Mouse (Mus musculus) layer of hippocampus, adult 9-11 months (tissue): ENCODE measurements around the gene Serpinb9b.
A peak's percentile ranks its signal among the peaks of the same experiment; 100 is the strongest.

Source experiments
- DNase-seq: peaks from one replicate; pipeline ENCODE4 v3.0.0; 2022

The Serpinb9b gene

DNA sequence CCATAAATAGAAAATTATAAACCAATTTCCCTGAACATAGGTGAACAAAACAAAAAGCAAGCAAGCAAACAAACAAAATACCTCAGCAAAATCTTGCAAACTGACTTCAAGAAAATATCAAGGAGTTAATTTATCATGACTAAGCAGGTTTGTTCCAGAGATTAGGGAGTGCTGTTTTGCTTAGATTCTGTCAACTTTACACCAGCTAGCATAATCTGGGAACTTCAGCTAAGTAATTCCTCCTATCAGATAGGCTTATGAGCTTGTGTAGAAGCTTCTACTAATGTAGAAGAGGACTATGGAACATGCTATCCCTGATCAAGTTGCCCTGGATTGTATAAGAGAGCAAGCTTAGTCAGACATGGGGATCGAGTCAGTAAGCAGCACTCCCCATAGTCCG lies 20.0 kb downstream of the Serpinb9b start:
- no peak for DNase-seq

DNA sequence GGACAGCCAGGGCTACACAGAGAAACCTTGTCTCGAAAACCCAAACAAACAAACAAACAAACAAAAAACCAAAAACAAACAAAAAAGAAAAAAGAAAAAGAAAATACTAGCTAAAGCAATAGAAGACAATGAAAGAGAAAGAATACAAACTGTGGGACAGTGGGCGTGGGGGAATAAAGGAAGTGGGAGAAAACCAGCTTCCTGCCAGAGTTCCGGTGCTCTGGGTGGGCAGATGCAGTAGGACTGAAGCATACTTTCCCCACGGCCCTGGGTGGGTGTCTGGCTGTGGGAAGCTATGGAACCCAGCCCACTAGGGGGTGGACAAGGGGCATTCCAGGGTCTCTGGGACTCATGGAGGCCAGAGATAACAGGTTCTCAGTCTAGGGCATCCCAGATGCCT lies 21.0 kb downstream of the Serpinb9b start:
- DNase-seq: no peak

DNA sequence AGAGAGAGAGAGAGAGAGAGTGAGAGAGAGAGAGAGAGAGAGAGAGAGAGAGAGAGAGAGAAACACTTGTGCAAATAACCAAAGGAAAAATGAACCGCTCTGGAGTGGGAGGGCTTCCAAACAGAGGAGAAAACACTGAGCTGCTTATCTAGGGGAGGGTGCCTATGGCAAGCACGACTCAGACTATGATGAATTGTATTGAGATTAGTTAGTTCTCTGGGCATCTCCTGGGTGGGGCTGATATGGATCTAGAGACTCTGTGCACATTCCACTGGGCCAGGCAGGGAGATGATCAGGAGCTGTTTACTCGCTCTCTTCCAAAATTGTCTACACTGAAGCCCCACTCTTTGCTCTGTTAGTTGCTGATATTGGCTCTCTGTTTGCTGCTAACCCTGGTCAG lies 24.5 kb downstream of the Serpinb9b start:
- DNase-seq: no peak

DNA sequence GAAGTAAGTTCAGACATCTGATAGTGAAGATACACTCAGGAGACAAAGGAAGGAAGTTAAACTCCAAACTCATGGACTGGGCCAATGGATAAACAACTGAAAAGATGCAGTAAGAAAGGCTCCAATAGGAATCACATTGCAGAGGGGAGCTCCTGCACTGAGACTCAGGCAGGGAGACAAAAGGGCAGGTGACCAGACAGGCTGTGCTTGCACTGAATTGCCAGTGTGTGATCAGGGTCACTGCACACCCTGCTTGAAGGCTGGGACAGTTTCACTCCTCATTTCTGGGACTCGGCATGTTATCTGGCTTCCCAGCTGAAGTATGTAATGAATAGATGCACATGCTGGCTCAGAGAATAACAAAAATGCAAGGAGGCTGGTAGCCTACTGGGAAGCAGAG lies 35.8 kb downstream of the Serpinb9b start:
- DNase-seq: no peak

DNA sequence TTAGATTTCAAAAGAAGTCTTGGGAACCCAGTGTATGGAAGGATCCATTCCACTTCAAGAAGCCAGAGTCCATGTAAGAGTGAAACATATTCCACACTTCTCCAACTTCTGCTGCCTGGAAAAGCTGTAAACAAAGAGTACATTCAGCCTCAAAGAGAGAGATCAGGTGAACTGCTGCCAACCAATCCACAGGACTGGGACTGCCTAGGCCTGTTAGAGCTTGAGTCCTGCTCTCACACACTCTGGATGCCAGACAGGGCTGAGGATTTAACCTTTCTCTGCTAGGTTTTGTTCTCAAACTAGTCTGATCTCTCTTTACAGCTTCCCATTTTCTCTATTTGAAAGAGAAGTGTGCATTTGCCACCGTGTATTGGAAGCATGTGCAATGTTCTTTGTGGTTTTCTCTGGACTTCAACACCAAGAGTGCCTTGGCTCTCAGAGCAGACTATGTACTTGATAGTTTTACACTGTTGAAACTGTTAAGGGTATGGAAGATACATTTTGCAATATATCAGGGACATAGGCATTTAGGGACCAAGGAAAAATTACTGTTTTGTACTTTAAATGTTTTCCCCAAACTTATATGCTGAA lies 40.3 kb downstream of the Serpinb9b start:
- DNase-seq: no peak

DNA sequence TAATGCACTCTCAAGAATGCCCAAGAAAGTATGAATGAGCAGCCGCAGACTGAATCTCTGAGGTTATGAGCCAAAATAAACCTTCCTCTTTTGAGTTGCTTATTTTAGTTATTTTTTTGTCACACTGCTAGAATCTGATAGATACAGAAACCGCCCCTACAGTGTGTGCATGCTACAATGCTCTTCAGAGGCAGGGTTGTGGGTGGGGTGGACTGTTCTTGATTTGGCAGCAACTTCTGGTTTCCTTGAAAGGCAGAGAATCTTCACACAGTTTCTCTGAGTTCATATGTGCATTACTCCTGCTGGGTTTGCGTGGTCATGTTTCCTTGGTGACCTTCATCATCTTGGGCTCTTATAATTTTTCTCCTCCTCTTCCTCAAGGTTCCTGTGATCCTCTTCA lies 40.9 kb downstream of the Serpinb9b start:
- no peak for DNase-seq

DNA sequence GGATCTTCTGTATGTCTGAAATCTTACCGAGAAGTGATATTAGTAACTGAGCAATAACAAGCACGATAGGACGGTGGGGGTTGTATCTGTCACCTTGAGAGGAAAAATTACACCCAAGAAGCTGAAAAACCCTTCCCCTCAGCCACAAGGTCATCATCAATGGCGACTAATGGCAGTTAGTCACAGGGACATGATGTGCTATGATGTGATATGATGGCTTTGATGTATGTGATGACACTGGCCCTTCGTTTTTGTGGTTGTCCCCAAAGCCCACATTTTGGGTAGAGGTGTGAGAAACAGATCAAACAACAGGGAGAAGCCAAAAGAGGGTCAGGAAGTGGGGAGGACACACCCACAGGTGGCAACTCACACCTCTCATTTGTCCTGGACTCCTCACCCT lies 44.6 kb downstream of the Serpinb9b start:
- DNase-seq: no peak

DNA sequence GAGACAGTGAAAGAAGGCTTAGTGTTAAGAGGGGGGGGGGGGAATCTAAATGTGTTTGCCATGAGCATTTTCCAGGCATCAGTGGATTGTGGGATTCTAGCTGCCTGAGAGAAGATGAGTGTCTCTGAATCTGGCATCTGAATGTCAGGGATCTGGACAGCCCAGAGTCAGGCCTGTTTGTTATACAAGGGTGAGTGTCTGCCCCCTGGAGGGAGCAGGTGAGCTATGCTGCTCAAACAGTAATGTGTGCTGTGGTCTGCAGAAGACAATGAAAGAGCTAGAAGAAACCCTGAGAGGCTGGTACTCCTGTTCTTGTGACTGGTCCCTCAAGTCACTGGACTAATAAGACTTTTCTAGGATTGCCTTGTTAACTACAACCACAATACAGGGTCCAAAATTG lies 46.8 kb downstream of the Serpinb9b start:
- no peak for DNase-seq

DNA sequence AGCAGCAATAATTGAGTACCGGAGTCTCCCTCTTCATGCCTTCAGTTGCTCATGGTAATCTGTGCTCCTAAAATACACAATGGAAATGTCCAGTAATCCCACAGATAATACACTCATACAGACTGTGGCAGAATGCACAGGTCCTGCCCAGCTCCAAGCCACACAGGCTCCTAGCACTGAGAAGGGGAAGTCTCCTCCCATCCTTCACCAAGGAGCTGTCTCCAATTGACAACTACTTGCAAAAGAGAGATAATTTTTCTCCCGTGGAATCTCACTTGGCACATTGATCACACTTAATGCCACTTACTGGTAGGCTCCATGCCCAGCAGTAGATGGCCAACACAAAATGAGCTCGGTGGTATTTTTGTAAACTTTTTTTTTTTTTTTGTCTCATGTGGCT lies 49.0 kb downstream of the Serpinb9b start:
- no peak for DNase-seq

DNA sequence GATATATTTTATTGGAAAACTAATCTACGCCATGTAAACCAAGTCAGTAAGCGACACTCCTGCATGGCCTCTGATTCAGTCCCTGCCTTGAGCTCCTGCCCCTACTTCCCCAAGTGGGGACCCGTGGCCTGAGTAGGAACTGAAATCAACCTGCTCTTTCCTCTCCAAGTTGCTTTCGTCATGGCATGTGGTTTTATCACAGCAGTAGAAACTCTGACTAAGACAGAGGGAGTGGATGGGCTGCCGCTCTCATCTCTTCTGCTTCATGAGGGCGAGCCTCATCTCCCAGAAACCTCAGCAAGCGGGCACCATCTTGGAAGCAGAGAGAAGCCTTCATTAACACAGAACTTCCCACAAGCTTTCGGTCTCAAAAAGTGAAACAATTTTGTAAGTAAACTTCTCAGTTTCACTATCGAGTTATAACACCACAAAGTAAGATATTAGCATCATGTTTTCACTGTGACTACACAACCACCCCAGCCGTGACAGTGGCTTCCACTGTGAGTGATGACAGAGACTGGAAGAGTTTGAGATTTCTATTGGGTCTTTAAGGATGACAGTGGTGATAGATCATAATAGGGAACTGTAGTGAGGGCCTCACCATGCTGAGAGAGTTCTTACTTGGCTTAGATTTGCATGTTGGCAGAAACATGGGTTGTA lies 49.9 kb downstream of the Serpinb9b start:
- DNase-seq: no peak

DNA sequence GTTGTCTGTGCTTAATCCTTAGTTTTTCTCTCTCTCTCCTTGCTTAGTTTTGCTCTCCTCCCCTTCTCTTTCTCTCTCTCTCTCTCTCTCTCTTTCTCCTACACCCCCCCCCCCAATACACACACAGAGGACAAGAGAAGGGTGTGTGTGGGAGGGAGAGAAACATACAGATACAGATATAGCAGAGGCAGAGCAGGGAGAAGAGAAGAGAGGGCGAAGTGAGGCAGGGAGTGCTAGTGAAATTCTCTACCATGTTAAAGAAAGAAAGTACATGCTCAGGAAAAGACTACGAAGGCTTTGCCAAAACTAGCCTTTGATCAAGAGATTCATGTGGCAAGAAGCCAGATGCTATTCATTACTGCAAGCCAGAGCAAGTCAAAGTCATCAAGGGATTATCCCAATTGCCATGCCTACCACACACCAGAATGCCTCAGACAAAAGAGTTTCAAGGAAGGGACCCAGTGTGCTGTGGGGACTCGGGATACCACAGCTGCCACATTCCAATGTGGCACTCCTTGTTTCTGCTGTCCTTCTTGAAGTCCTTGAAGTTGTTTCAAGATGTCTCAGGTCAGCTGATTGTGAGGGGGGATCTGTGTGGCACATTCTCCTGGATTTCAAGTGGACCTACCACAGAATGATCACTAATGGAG lies 51.0 kb downstream of the Serpinb9b start, which contains the start of gene Serpinb1b:
TSS of gene Serpinb1b (plus strand) at position 520 of the 650 bp plus-strand sequence.
- no peak for DNase-seq

DNA sequence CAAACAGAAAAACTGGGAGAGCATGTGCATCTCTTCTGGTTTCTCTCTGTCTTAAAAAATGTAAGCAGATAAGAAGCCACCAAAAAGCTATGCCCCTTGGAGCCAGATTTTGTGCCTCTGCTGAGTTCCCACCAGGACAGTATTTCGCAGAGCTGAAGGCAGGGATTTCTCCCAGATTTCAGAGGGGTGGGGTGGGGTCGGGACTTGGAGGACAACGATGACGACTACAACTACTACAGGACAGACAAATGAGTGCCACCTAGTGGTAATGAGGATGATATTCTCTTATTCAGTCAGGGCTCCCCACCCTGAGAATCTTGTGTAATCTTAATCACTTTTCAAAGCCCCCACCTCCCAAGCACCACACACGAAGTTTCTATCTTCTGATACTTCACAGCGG lies 52.2 kb downstream of the Serpinb9b start:
- DNase-seq: no peak

DNA sequence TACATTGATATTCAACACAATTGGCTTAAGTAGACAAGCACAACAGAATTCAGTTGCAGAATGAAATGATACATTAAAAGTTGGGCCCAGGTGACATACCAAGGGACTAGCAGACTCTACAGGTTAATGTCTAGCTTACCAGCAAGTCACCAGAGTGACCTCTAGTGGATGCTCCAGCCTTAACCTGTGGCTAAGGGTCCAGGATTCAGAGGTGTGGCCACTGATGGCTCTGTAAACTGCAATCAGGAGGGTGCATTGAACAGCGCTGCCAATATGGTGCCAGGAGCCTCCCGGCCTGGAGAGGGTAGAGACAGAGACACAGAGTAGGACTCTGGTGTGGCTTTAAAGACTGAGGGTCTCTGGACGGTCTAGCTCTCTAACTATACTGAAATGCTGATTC lies 53.1 kb downstream of the Serpinb9b start:
- no peak for DNase-seq

DNA sequence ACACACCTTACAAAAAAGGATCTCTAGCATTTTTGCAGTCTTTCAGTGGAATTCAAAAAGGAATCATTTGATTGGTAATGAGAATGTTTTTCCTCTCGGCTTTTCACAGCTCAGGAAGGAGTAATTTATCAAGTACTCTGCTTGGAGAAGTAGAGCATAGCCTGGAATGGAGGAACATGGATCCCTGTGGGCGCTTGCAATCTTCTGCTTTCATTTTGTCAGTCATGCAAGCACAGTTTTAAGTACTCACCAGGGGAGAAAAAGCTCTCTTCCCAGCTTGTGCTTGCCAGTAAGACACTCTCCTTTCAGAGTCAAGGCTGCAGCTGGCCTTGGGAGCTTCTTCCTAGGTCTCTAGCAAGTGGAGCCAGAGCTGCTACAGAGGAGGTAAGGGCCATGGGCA lies 56.6 kb downstream of the Serpinb9b start:
- DNase-seq: no peak

DNA sequence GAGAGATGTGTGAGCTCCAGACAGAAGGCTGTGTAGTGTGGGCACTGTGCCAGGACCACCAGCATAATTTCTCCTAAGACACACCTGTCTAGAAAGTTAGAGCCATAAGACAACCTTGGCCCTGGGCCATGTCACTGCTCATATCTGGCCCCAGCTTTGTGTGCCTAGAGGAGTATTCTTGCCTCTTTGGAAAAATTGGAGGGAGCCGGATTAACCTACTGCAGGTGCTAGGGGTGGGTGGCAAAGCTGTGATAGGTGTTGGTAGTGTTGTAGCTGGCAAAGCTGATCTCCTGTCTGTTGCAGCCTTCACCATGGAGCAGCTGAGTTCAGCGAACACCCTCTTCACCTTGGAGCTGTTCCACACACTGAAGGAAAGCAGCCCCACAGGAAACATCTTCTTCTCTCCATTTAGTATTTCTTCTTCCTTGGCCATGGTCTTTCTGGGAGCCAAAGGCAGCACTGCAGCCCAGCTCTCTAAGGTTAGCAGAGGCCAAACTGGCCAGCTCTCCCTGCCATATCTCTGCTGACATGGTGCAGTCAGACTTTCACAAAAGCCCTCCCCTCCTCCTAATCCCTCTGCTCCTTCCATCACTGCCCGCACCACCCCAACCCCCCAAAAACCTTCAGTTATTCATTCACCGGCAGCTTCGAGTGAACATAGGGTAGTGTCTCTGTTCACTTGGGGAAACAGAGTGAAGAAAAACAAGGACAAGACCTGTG lies 57.9 kb downstream of the Serpinb9b start:
- no peak for DNase-seq

DNA sequence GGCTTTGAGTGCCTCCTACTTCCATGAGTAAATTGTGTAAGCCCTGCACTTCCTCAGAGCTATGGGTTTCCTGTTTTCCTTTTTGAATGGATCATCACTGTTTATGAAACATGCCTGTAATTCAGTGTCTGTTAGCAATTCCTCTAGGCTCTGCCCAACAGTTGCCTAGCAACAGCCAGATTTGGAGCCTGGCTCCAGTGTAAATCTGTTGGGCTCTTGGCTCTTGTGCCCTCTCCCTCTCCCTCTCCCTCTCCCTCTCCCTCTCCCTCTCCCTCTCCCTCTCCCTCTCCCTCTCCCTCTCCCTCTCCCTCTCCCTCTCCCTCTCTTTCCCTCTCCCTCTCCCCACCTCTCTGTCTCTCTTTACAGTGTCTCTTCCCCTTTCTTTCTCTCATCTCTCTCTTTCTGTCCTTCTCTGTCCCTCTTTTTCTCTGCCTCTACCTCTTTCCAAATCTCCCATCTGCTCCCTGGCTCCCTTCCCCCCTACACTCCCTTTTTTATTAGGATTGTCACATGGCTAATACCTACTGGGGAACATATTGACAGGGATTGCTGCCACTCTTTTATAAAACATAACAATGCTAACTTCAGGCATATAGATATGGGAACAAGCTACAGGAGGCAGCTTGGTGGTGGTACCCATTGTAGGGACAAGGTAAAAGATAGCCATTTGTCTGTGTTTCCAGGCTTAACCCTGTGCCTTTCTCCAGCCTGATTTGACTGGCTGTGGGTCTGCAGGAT lies 58.6 kb downstream of the Serpinb9b start:
- peak; percentile 85 for DNase-seq

DNA sequence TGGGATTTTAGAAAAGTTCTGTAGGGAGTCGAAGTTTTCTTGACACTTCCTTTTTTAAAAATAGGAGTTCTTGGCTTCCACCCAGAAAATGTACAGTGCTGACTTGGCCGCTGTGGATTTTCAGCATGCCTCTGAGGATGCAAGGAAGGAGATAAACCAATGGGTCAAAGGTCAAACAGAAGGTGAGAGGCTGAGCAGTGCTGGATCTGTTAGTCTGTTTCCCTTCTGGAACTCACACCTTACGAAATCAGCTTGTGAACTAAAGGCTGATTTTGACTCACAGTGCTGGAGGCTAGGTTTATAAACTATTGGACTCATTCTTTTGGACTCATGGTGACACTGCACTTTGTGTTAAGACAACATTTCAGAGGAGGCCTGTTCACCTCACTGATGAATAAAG lies 62.4 kb downstream of the Serpinb9b start:
- no peak for DNase-seq

DNA sequence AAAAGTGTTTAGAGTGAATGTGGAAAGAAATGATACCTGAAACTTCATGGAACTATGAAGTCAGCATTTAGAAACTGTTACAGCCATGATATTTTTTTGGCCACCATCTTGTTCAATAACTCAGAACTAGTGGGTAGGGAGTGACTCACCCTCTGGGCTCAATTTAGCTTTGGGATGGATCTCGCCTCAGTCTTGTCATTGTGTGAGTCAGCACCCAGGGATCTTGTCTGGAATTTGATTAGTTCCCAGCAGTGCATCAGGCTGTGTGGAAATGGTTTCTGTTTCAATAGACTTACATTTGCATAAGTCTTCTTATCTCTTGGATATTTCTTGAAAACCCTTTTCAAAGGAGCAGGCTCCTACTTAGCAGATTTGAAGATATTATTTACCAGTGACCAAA lies 63.3 kb downstream of the Serpinb9b start:
- DNase-seq: peak; percentile 51

DNA sequence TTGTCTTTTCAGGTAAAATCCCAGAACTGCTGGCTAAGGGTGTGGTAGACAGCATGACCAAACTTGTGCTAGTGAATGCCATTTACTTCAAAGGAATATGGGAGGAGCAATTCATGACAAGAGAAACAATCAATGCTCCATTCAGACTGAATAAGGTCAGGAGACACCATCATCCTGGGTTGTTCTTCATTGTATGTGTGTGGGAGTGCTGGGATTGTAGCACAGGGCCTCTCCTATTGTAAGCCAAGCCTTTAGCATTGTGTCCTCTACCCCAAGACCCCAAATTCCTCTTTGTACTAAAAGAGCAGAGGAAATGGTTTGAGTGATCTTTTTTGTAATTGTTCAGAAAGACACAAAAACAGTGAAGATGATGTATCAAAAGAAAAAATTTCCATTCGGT lies 64.1 kb downstream of the Serpinb9b start:
- DNase-seq: no peak
